Mouse (Mus musculus) frontal cortex, postnatal 36 days (tissue): ENCODE measurements at regions not wholly inside any gene's neighbourhood (a gene's known extent, or its start where the extent isn't known, plus 50 kb on each side); places are given as distances from the start of the nearest gene placed in this dataset.

Experiments used
- DNase-seq, 2 experiments: peaks; one replicate each; pipeline ENCODE4 v3.0.0; 2022; ENCODE audit warnings: low spot score in 2 of 2

DNA sequence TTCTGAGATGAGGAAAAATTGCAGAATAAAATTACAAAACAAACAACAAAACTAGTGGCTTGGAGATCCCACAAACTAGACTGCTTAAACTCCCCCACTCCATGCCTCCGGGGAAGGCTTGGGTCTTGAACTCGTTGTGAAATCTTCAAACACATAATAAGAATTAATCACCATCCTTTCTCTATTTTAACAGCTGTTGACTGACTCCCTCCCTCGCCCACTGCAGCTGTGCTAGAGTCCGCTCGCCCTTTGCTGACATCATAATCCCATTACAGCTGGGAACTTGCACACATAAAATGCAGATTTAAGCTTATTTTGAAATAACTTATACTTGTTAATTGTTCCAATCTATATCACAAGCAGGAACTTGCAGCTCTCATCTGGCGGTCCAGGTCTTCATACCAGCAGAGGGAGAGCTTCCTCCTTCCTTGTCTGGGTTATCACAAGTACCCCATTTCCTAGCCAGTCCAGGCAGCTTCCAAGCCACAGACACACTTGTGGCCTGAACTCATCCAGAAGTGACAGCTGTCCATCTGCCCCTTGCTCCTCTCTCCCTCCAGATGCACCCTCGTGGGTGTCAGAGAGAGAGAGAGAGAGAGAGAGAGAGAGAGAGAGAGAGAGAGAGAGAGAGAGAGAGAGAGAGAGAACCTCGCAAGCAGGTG, 332.9 kb upstream of the Mki67 start:
- DNase-seq, result no peak

DNA sequence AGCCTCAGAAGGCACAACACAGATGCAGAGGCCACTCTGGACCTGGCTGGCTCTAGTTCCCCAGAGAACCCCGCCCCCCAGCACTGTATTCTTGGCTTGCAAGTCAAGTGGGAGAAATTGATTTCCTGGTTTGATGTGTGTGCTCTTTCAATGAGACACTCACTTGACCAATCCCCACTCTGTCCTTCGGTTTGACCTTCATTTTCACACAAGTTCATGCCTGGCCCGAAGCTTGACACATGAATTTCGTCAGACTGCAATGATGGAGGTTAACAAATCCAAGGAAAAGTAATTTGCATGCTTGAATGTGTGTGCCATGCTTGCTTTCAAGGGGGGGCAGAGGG, 333.4 kb upstream of the Mki67 start:
- DNase-seq, result no peak

DNA sequence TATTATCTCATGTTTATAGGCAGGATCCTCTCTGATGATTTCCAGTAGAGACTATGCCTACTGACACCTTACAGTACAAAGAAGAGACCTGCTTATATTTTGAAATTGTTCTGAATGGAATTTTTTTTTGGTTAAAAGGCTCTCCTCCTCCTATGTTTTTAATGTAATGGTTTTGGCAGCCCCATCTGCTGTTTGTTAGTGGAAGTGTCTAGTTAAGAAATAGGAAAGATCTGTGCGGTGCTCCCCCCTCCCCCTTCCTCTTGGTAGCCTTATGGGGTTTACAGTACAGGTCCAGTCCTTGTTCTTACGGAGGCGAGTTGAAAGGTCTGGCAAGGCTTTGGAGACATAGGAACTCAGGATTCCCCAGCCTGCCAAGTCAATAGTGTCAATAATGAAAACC, 334.0 kb upstream of the Mki67 start:
- peak in 1 of 2 experiments; percentile 29 for DNase-seq

DNA sequence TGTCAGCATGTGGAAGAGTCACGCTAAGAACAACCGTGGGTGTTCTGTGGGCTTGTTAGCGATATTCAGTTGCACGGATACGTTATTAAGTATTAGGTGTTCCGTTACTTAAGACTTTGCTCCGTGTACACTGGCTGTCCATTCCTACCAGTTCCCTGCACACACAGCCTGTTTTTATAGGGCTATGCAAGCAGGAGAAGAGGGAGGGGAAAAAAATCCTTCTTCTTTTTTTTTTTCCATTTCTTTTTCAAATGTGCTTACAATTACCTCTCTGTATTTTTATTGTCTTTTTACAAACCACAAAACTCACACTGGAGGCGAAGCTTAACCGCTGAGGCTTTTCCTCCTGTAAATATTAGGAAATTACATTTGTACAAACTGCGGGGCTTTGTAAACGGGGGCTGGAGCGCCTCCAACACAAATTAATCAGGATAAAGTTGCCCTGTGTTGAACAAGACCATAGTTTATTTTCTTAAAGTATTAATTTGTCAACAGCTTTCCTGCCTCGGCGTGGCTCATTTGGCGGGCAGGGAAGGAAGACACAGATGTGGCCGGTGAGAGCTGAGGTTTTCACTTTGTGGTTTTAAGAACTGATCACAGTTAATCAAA, 340.8 kb upstream of the Mki67 start:
- DNase-seq, result no peak

DNA sequence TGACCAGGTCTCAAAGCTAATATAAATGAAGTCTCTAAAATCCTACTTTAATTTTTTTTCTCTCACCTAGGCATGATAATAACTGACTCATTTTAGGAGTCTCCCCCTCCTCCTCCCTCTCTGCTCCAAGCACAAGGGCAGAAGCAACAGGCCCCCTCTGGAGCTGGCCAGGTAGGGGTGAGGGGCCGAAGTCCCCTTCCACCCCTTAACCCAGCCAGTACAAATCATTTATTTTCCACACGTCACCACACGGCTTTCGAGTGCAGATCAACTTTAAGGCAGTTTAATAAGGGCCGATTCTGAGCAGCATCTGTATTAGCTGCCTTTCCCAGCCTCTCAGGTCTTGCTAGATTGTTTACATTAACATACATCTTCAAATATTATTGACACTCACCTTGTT, 342.2 kb upstream of the Mki67 start:
- DNase-seq, result no peak

DNA sequence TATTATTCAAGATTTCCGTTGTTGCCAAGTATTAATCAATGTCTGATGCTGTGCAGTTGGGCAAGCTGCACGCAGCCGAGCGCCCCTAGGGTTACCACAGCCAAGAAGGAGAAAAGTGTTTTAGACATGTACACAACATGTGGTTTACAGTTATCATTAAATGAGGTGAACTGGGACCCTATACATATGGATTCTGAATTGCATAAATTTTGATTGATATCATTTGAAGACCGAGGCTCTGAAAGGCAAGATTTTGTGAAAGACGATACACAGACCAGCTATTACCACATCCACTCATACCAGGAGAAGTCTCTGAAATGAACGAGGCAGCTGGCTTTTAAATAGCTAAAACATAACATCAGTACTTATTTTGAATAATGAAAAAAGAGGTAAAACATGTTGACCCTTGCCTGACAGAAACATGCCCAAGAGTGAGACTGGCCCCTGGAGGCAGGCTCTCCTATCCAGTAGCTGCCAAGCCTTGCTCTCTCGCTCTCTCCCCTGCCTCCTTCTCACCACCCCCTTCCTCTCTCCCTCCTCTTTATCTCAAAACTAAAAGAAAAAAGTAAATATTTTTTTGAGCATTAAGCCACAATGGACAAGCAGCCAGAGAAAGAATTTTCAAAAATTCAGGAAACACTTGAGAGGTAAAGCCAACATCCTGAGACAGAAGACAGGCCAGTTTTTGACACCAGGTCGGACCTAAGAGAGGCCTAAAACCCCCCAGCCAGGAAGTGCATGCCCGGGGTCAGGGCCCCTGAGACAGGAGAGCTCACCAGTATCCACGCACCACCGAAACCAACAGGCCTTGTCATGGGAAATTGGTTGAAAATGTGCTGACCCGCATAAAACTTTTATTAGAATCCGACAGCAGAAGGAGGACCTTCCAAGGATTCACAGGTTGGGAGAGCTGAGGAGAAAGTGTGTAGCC, 342.9 kb upstream of the Mki67 start:
- no peak for DNase-seq

DNA sequence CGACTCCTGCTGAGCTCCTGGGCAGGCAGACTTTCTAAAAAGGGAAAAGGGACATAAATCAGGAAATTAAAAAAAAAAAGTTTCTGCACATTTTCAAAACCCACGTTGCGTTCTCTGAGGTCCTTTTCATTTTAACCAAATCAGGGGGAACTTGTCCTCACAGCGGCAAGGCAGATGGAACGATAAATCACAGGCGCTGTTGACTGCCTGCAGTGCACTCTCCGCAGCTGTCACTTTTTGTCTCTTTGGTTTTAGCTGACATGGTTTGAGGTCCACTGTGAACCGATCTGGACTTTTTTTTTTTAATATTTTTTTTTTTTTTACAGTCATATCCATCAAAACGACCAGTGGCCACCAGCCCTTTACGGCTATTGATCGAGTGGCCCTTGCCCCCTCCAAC, 343.7 kb upstream of the Mki67 start:
- DNase-seq, result no peak

DNA sequence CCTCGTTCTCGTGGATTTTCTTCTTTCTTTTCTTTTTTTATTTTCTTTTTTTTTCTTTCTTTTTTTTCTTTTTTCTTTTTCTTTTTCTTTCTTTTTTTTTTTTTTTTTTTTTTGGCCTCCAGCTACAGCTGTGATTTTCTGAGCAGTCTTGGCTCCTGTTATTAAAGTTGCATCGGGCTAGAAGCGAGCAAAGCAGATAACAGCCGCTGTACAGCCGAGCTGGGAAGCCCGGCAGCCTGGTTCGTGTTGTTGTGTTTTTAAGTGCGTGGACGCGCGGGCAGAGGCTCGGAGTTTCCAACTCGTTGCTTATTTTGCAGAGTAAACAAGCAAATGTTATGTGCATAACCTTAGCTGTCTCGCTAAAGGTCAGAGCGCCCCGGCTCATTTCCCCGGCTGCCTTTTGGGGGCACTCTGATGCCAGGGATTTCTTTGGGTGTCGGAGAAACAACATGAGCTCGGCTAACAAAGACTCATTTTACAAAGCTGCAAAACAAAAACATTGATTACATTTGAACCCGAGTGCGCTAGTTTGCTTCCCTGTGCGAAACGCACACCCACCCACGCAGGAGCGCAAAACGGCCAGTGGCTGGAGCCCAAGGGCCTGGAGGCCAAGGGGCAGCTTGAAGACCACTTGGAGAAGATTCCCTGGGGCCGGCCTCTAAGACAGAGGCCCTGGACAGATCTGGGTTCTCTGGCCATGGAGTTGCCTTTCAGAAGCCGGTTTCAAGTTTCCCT, 344.3 kb upstream of the Mki67 start:
- peak; percentile 56 to 71 for DNase-seq

DNA sequence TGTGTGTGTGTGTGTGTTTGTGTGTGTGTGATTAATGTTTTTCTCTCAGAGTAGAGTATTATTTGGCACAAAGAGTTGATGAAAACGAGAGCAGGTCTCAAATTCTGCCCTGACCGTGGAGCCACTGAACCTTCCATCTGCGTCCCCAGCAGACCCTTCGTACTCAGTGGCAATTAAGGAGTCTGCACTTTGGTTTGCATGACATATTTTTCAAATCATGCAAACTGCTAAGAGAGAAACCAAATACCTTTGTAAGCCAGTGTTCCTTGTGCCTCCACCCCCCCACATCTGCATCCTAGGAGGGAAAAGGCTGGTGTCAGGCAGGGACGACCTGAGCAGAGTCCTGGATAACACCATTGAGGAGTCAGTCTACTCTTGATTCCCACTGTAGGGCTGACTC, 346.5 kb upstream of the Mki67 start:
- no peak for DNase-seq

DNA sequence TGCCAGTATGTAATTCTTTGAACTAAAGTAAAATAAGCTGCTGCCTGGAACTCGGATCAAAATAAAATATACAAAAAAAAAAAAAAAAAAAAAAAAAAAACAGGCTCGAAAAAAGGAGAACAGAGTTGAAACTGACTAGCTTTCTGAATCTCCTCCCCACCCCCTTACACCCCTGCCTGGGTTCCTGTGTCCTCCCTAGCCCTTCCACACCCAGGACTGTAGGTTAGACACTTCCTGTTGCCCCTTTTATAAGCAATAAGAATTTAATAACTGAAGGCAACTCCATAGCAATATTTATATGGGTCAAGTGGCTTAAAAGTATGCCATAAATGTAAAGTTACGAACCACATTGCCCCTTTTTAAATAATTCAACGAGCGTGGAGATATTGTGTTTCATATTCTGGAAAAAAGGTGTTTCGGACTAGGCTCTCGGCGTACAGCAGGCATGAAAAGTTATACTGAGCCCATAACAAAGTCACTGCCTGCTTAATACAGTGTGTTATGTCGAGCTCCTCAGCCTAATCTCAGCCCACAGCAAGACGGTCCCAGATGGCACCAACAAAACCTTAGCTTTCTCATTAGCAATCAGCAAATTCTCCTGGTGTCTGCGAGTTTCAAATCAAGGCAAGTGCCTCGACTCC, 349.0 kb upstream of the Mki67 start:
- DNase-seq, result no peak

DNA sequence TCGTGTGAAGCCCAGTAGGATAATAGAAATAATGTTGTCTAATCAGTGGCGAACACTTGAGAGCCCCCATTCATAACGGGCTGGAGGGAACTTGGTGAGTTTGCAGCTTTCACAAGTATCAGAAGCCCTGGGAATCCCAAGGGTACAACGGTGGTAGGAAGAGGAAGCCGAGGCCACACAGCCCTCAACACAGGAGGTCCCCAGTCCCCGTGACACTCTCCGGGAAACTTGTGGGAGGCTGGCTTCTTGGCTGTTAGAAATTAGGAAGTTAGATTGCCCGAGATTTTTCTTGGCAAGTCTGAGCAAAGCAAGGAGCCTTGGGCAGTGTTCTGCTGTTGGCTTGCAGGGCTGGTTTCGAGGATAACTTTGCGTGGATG, 349.5 kb upstream of the Mki67 start:
- DNase-seq, result no peak

DNA sequence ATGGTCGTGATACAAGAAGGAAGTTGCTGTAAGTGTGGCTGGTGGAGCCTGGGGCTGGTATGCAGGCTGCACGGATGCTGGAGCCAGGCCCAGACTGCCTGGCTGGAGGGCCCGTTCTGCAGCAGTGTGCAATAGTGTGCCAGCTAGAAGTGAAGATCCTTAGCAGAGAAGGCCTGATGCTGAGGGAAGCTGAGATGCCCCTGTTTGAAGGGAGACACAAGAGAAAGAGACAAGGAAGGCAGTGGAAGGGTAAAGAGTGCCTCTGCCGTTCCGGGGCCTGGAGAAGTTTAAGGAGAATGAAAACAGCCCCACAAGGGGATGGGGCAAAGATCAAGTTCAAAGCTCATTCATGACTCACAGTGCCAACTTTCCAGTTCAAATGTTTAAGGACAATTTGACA, 354.7 kb upstream of the Mki67 start:
- no peak for DNase-seq

DNA sequence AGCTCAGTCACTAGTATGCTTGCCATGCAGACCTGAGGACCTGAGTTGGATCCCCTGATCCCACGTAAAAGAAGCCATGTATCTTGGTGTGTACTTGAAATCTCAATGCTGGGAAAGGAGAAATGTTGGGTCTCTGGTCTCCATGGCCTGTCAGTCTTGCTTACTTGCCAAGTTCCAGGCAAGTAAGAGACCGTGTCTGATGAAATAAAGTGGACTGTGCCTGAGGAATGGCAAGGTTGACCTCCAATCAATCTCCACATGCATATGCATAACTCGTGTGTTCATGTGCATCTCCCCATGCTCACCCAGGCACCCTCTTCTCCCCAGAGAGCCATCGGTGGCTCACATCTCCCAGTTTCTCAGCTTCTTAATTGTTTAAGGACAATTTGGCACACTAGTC, 355.2 kb upstream of the Mki67 start:
- no peak for DNase-seq

DNA sequence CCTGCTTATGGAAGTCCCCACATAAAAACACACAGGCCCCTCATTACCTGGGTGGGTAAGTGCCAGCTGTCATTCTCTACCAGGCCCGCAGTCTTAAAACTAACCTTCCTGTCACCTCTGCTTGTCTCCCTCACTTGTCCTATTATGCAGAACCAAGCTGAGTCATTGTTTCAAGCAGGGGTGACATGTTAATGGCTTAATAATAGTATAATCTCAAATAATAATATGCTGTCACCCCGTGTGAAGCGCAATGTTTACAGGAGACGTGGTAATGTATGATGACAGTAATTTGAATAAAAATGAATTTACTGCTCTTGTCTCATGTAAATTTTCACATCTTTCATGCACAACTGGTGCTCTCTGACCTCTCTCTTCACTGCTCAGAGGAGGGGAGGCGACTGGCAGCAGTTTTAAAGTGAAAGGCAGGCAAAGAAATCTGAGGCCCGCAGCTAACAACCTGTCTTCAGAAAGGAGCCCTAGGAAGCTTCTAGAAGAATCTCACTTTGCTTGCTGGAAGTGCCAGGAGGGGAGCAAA, 357.2 kb upstream of the Mki67 start:
- no peak for DNase-seq

DNA sequence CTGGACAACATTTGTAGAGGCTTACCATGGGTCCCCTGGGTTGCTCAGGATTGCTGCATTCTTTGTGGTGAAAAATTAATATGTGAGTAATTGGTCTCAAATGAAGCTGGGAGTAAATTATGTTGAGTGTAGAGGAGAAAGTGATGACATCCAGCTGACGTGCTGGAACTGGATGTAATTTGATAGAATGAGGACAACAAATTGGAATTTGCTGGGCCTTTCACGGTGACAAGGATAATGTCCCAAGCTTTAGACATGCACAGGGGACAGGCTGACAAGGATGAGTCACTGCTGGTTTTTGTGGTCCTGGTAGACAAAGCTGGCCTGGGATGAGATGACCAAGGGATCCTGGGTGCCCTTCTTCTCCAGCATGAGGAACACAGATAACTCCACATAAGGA, 357.9 kb upstream of the Mki67 start:
- no peak for DNase-seq

DNA sequence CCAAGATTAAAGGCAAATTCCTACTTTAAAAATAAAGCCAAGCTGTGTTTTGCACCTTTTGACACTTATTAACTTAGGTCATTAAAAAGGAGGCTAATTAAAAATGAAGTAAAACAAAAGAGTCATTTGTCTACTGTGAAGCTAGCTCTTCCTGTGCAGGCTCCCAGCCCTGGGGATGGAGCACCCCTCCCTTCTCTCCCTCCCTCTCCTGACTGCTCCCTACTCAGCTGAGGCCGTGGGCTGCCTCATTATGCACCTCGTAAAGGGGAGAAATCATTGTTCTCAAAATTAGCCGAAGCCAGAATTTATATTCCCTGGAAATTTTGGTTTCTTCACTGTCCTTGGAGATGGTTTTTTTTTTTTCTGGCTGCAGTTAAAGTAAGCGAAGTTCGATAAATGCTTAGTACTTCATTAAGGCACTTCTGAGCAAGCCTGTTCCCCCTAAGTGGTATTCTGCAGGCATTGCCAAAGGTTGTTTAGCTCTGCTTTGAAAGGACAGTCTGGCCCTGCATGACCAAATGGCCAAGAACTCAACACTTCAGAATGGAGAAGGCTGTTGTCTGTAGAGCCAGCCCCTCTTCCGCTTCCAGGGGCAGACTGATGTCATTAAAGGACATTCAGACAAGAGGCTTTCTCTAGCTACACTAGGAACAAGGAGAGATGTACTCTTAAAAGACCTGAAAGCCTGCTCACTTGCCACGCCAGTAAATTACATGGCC, 365.5 kb upstream of the Mki67 start:
- peak; percentile 10 to 24 for DNase-seq

DNA sequence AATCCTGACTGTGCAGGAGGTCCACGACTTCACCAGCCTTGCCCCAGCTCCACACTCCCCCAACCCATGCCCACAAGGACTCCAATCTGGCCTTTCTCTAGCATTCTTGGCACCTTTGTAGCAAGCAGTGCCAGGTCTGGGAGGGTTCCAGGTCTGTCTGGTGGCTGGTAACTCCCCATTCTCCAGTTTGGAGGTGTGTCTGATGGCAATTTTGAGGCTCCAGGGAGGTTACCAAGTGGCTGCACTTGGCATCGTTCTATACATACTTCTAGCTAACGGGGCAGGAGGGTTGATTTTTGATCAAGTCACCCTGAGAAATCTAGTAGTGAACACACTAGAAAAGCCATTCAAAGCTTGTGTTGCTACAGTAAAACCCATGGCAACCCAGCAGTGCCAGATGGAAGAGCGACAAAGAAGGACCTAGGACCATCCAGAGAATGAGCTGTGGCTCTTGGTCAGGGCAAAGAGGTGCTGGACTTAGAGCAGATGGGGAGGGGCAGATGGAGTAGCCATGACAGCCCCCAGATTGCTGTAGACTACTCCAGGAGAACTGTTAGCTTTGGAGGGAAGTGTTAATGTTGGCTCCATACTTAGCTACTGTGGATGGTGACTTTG, 366.2 kb upstream of the Mki67 start:
- DNase-seq, result peak; percentile 14 to 33

DNA sequence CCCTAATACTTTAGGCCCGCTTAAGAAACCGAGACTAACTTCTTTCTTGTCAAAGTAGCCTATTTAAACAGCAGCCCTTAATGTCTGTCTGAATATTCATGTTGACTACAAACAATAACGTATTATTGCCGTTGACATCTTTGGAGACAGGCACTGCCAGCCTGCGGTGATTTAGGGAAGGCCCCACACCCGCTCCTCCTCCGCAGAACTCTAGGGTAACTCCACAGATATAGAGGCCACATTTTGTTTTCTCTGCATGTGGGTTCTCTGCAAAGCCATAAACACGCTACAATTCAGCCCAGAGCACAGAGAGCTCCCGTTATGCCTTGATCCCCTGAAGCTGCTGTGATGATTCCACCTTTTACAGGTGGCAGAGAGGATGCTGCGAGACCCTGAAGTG, 366.8 kb upstream of the Mki67 start:
- no peak for DNase-seq

DNA sequence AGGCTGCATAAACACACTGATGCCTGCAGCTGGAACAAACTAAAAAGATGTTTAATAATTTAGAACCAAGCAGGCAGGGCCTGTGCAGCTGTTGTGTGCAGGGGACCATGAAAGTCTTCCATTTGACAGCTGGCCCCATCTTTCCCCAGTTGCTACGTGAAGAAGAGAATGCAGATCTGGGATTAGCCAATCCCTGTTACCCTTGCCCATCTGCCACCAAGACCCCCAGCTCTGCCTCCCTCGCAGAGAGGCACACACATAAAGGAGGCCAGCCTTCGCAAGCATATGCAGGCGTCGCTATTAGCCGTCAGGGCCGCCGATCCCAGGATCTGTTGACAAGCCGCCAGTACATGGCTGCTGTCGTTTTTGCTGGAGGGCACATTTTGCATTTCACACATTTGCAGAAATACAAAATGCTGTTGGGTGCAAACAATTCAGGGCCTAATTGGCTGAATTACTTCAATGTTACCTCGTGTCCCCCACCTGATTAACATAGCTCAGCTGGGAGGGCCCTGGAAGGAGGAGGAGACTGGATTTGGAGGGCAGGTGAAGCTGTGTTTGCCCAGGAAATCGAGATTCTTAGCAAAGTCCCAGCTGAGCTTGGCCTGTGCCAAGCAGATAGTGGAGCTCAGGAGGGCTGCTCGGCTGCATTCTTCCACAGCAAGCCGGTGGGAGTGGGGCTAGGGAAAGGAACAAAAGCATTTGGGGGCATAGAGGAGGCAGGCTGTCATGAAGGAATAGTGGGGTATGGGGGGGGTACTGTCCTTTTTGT, 367.6 kb upstream of the Mki67 start:
- DNase-seq, result no peak

DNA sequence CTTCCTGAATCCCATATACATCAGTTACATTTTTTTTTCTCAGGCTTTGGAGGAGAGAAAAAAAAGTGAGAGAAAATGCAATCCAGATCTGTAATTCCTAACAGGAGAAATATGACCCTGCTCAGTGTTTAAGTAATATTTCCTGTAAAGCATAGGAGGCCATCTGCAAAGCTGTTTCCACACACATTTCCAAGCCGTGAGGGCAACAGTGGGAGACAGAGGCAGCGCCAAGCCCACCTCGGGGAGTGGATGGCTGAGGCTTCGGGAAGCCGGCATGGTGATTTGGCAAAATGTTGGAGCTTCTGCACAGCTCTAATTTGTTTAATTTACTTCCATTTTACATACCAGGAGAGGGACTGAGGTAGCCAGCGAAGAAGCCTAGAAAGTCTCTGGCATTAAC, 372.6 kb upstream of the Mki67 start:
- DNase-seq, result no peak
